Mouse (Mus musculus) heart, embryonic 10.5 days (tissue): ENCODE data around the gene Nolc1. TPM values are rescaled to one million over a fixed set of nuclear protein-coding genes. Genes with fewer than 3 reads are reported as not detected.
"Not testable (repeated sequence)": the region's sequence is repeated elsewhere in the genome, so short reads cannot be mapped to it uniquely, and the experiment has no call there.

Experiments used
- DNase-seq: peaks from one replicate; pipeline ENCODE4 v3.0.0-alpha.2; 2017; ENCODE audit warnings: low spot score
- H3K27ac ChIP-seq: fragments of 300-500 bp; sonication (generic); 2 replicates; pipeline ENCODE4 v1.5.1; 2016; ENCODE audit warnings: mild to moderate bottlenecking
- H3K27me3 ChIP-seq: fragments of 300-500 bp; sonication (generic); 2 replicates; pipeline ENCODE4 v1.6.1; 2016; ENCODE audit warnings: mild to moderate bottlenecking; ENCODE audit not compliant: poor library complexity, insufficient read depth, severe bottlenecking
- H3K36me3 ChIP-seq: fragments of 300-500 bp; sonication (generic); 2 replicates; pipeline ENCODE4 v1.6.1; 2016; ENCODE audit warnings: mild to moderate bottlenecking, moderate library complexity
- H3K4me1 ChIP-seq: fragments of 300-500 bp; sonication (generic); 2 replicates; pipeline ENCODE4 v1.6.1; 2016; ENCODE audit warnings: mild to moderate bottlenecking
- H3K4me3 ChIP-seq: fragments of 300-500 bp; sonication (generic); 2 replicates; pipeline ENCODE4 v1.5.1; 2016; ENCODE audit warnings: mild to moderate bottlenecking, moderate library complexity
- H3K9me3 ChIP-seq: fragments of 300-500 bp; sonication (generic); 2 replicates; pipeline ENCODE4 v1.6.1; 2016; ENCODE audit warnings: mild to moderate bottlenecking, moderate library complexity
- WGBS: fragments of 180-500 bp; shearing (Covaris S2); methylation state at CpG from one replicate; pipeline ENCODE4 v1.1.7; 2016; 5-methylcytosine and 5-hydroxymethylcytosine counted together
- polyA plus RNA-seq: library from polyadenylated mRNA; unstranded; fragments of >200 nt; fragmentation: Nextera tagmentation; extraction: Ambion mirVana; gene quantifications from 2 replicates; pipeline ENCODE4 v1.2.1, GENCODE M21; 2016

The Nolc1 gene
- polyA plus RNA-seq, 1 experiment from 2014 or later: 117 TPM

GRCm38 (mm10) chr19:46114617-46115016 lies 39.0 kb downstream of the Nolc1 start:
- Histone ChIP-seq H3K9me3 (no peaks in the 10 kb centered on the region), H3K27me3 (no peaks in the 10 kb centered on the region), H3K27ac (no peak overlapping the region), H3K4me1 (0 out of 2 replicates have a peak, but pooled peaks cover 3% of the 10 kb centered on the region), H3K4me3 (no peak overlapping the region), H3K36me3 (no peaks in the 10 kb centered on the region)
- WGBS: 56% methylated on average over 4 of the region's 4 CpGs
- no peak for DNase-seq

- H3K27me3 ChIP-seq: no peaks in the 10 kb centered on the region
- WGBS: 83% methylated on average over 3 of the region's 3 CpGs
- no peak for DNase-seq
Observed at GRCm38 (mm10) chr19:46119458-46119857, 43.8 kb downstream of the Nolc1 start.

GRCm38 (mm10) chr19:46120872-46121271 lies 45.2 kb downstream of the Nolc1 start:
- 0 out of 2 replicates have a peak, but pooled peaks cover under 1% of the 10 kb centered on the region for H3K27me3 ChIP-seq
- H3K36me3 ChIP-seq: no peaks in the 10 kb centered on the region
- no peak overlapping the region for H3K27ac ChIP-seq
- H3K4me3 ChIP-seq: no peak overlapping the region
- no peaks in the 10 kb centered on the region for H3K9me3 ChIP-seq
- WGBS: 67% methylated on average over 6 of the region's 6 CpGs
- DNase-seq: no peak
- no peaks in the 10 kb centered on the region for H3K4me1 ChIP-seq

More at GRCm38 (mm10) chr19:46119458-46119857, 43.8 kb downstream of the Nolc1 start:
- H3K27ac ChIP-seq: no peak overlapping the region
- H3K9me3 ChIP-seq: no peaks in the 10 kb centered on the region
- no peak overlapping the region for H3K4me3 ChIP-seq
- H3K4me1 ChIP-seq: no peaks in the 10 kb centered on the region
- no peaks in the 10 kb centered on the region for H3K36me3 ChIP-seq

GRCm38 (mm10) chr19:46123876-46124275 lies 48.2 kb downstream of the Nolc1 start:
- Histone ChIP-seq H3K4me1 (no peaks in the 10 kb centered on the region), H3K4me3 (no peak overlapping the region), H3K27ac (no peak overlapping the region), H3K9me3 (no peaks in the 10 kb centered on the region), H3K27me3 (peaks cover 19% of the 10 kb centered on the region; the same call in 1 of the 2 replicates), H3K36me3 (no peaks in the 10 kb centered on the region)
- DNase-seq: no peak
- WGBS: 77% methylated on average over 3 of the region's 3 CpGs

- Histone ChIP-seq H3K4me3 (no peak overlapping the region), H3K27me3 (peaks cover 19% of the 10 kb centered on the region; the same call in 1 of the 2 replicates), H3K9me3 (no peaks in the 10 kb centered on the region), H3K36me3 (no peaks in the 10 kb centered on the region), H3K27ac (no peak overlapping the region), H3K4me1 (no peaks in the 10 kb centered on the region)
- DNase-seq: peak; percentile 60
Observed at GRCm38 (mm10) chr19:46124651-46125050, 49.0 kb downstream of the Nolc1 start.

GRCm38 (mm10) chr19:46126301-46126700 lies 50.6 kb downstream of the Nolc1 start:
- H3K9me3 ChIP-seq: no peaks in the 10 kb centered on the region
- H3K4me1 ChIP-seq: no peaks in the 10 kb centered on the region
- H3K36me3 ChIP-seq: no peaks in the 10 kb centered on the region
- no peak overlapping the region for H3K27ac ChIP-seq
- peak; percentile 68 for DNase-seq
- 81% methylated on average over 4 of the region's 4 CpGs for WGBS
- peaks cover 32% of the 10 kb centered on the region for H3K27me3 ChIP-seq
- no peak overlapping the region for H3K4me3 ChIP-seq

GRCm38 (mm10) chr19:46129737-46130136 lies 54.1 kb downstream of the Nolc1 start:
- H3K9me3 ChIP-seq, H3K4me3 ChIP-seq, DNase-seq, H3K27ac ChIP-seq, H3K36me3 ChIP-seq, H3K4me1 ChIP-seq: not testable (repeated sequence)
- 72% methylated on average over 6 of the region's 6 CpGs for WGBS
- H3K27me3 ChIP-seq: peaks cover 67% of the 10 kb centered on the region

GRCm38 (mm10) chr19:46131283-46131682 lies 55.6 kb downstream of the Nolc1 start:
- H3K4me3 ChIP-seq: peak overlapping the region; percentile 42
- H3K9me3 ChIP-seq: no peaks in the 10 kb centered on the region
- no peak overlapping the region for H3K27ac ChIP-seq
- 8% methylated on average over 8 of the region's 8 CpGs for WGBS
- DNase-seq: no peak
- peaks cover 19% of the 10 kb centered on the region for H3K4me1 ChIP-seq
- H3K36me3 ChIP-seq: no peaks in the 10 kb centered on the region
- H3K27me3 ChIP-seq: peaks cover 75% of the 10 kb centered on the region

- peaks cover 80% of the 10 kb centered on the region for H3K27me3 ChIP-seq
- H3K4me3 ChIP-seq: peak within 1 kb of the TSS; percentile 42
- no peaks in the 10 kb centered on the region for H3K9me3 ChIP-seq
- no peak within 1 kb of the TSS for H3K27ac ChIP-seq
- WGBS: 4% methylated on average over 31 of the region's 31 CpGs
- H3K36me3 ChIP-seq: no peaks in the 10 kb centered on the region
- DNase-seq: peak; percentile 78
- peaks cover 26% of the 10 kb centered on the region for H3K4me1 ChIP-seq
Observed at GRCm38 (mm10) chr19:46131694-46132525, 56.2 kb downstream of the Nolc1 start, which contains the start of gene Elovl3. TSS of gene Elovl3 (plus strand) at chr19:46131897.

GRCm38 (mm10) chr19:46132577-46132976 lies 56.9 kb downstream of the Nolc1 start:
- Histone ChIP-seq H3K27ac (no peak overlapping the region), H3K9me3 (no peaks in the 10 kb centered on the region)
- 51% methylated on average over 6 of the region's 6 CpGs for WGBS

More at GRCm38 (mm10) chr19:46132577-46132976, 56.9 kb downstream of the Nolc1 start:
- no peaks in the 10 kb centered on the region for H3K36me3 ChIP-seq
- H3K4me3 ChIP-seq: no peak overlapping the region
- H3K27me3 ChIP-seq: peaks cover 82% of the 10 kb centered on the region
- H3K4me1 ChIP-seq: peaks cover 30% of the 10 kb centered on the region
- DNase-seq: no peak

Other genes starting within 250 kb of the Nolc1 start
- gene Armh3, start 77.4 kb upstream of the Nolc1 start, polyA plus RNA-seq: 16.0 and 16.6 TPM in 2 replicates
- gene Hps6, start 72.4 kb upstream of the Nolc1 start, polyA plus RNA-seq: 7.1 and 7.4 TPM in 2 replicates
- 38.9 and 50.2 TPM in 2 replicates for gene Pprc1, start 31.0 kb upstream of the Nolc1 start, polyA plus RNA-seq
- gene Ldb1, start 30.6 kb upstream of the Nolc1 start, polyA plus RNA-seq: 62.2 and 79.7 TPM in 2 replicates
- gene Elovl3, start 56.0 kb downstream of the Nolc1 start, polyA plus RNA-seq: 0.10 TPM in 1 of 2 replicates, not detected in the other
- gene Pitx3, start 72.5 kb downstream of the Nolc1 start, polyA plus RNA-seq: 0.87 and 0.89 TPM in 2 replicates
- gene Gbf1, start 76.6 kb downstream of the Nolc1 start, polyA plus RNA-seq: 50.0 and 50.8 TPM in 2 replicates
- 5.9 and 7.2 TPM in 2 replicates for gene Nfkb2, start 228.5 kb downstream of the Nolc1 start, polyA plus RNA-seq